Mouse (Mus musculus): ENCODE results near the gene Gpr183.

Gene Gpr183

DNA sequence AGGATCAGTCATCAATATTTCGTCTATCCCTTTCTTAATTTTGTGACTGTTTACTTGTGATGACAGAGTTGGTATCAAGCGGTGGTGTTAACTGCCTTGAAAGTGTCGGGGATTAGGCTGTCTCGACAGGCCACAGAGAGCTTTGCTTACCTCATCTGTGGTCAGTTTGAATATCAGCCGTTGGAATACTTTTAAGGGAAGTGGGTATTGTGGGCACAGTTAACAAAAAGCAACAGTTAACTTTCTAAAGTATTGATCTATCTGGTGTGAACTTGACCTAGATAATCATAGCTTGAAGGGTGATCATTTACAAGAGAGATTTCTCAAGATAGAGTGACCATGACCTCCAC, 30.4 kb downstream of the Gpr183 start:
- in situ Hi-C loops (cut with MboI, MseI), result loop anchor here (5.0 kb wide), 2 partner anchors 68 to 128 kb away; no protein-coding TSS in a partner anchor

- in situ Hi-C loops (cut with MboI, MseI), result loop anchor here (5.0 kb wide), 2 partner anchors 68 to 128 kb away; no protein-coding TSS in a partner anchor
Observed at GRCm38 (mm10) chr14:121933906-121934596, 30.9 kb downstream of the Gpr183 start.

DNA sequence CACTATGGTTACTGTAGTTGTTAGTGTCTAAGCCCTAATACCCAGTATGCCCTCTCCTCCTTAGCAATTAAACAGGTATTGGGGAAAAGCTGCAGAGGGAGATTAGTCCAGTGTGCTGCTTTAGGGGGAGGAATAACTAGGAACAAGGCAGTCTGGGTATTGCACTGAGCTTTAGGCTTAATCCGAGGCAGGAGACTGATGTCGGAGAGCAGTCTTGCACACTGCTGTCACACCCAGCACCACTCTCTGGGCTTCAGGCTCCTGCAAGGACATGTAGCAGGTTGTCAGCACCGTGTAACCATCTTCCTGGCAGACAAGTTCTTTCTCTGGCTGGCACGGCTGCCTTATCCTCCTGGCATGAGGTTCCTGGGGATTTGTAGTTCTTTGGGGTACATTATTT, 32.8 kb downstream of the Gpr183 start:
- in situ Hi-C loops (cut with MboI, MseI), result loop anchor here (5.0 kb wide), 2 partner anchors 70 to 130 kb away; no protein-coding TSS in a partner anchor

GRCm38 (mm10) chr14:121931594-121931993, 33.4 kb downstream of the Gpr183 start:
- in situ Hi-C loops (cut with MboI, MseI), result loop anchor here (5.0 kb wide), 2 partner anchors 71 to 131 kb away; no protein-coding TSS in a partner anchor

DNA sequence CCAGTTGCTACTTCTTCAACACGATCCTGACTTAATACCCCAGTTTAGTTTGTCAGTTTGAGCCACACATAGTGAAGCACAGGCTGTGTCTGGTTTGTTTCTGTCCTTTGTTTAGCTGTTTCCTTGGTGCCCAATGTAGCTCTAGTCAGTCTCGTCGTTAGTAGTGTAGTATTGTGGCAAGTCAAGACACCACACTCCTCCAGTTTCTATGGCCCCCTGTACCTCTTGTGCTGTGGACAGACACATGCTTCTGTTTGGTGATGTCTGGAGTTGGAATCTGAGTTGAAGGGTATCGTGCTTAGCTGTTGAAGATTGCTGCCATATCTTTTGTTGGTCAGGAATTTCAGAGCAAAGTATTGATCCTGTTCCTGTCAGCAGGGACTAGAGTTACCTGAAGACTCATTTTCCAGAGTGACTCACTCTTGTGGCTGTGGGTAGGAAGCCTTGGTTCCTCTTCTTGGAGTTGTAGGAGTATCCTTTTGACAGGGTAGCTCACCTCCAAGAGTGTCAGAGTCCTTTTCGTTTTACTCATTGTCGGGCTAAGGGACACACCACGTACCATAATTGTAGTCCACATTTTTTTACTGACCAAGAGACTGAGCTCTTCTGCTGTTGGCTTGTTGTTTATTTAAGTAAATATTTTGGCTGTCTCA, 34.1 kb downstream of the Gpr183 start:
- in situ Hi-C loops (cut with MboI, MseI), result loop anchor here (5.0 kb wide), 2 partner anchors 71 to 131 kb away; no protein-coding TSS in a partner anchor

DNA sequence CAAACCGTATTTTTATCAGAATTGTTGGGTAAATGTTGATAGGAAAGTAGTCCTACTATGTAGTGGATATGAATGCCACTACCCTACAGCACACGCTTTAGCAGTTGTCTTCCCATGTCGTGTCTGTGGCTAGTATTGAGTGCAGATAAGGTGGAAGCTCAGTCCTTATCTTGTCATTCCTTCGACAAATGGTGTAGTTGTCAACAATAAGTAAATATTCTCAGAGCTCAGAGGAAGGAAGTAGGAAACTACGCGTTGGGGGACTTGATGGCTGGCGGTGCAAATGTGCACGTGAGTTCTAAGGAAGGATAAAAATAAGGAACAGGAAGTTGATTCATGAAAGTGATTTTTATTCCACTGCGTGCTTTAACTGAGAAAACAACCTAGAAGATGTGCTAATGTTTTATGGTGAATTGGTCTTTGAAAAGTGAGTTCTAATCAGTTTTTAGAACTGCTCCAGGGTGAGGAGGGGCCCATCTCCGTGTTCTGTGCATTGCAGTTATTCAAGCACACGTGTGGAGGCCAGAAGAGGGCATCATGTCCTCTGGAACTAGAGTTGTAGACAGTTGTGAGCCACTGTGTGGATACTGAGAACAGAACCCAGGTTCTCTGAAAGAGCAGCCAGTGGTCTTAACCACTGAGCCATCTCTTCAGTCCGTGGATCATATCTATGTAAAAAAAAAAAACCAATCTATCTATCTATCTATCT, 35.6 kb downstream of the Gpr183 start:
- in situ Hi-C loops (cut with MboI, MseI), result no loop called here

- in situ Hi-C loops (cut with MboI, MseI), result no loop called here
Observed at GRCm38 (mm10) chr14:121928375-121929137, 36.4 kb downstream of the Gpr183 start.

DNA sequence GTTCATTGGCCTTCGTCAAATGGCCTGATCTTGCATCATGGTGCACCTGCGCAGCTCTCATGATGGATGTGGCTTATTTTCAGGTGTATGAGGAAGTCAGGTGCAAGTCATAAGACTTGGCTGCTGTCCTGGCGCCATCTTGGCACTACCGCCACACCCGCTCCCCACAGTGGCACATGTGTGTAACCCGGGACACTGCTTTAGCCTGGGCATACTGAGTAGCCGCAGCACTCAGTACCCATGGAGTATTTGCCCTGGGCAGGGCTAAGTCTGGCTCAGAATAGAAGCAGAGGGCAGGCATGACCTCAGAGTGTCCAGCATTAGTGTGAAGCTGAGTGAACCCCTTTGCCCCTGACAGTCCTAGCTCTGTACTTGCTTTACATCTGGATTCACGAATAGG, 37.5 kb downstream of the Gpr183 start:
- in situ Hi-C loops (cut with MboI, MseI), result no loop called here

DNA sequence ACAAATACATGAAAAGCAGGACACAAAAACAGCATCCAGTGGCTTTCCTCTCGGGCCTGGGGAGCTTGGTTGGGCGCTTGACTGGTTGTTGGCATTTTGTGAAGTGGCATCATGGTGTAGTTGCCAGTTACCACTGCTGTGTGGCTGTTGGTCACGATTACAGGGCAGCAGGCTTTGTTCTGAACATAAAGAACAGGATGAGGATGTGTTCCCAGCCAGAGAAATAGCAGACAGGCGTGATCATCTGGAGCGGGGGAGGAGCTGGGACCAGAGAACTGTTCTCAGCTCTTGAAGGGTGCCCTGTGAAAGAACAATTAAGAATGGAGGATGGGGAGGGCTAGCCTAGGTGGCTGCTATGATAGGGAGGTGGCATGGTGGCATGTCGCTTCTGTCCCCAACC, 38.1 kb downstream of the Gpr183 start:
- in situ Hi-C loops (cut with MboI, MseI), result no loop called here

DNA sequence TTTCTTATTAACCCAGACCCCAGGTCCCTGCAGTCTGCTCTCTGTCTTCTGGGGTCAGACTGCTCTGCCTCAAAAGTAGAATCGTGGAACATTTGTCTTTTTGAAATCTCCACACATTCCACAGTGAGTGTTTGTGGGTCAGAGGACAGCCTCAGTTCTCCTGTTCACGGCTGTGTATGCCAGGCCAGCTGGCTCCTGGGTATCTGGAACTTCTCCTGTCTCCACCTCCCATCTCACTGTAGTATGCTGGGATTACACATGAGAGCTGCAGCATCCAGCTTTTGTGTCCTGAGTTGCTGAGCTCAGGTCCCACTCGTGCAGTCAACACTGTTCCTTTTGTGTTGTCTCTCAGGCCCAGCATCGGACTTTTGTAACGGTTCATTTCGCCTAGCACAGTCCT, 40.1 kb downstream of the Gpr183 start:
- in situ Hi-C loops (cut with MboI, MseI), result no loop called here

GRCm38 (mm10) chr14:121922731-121923130, 42.3 kb downstream of the Gpr183 start:
- in situ Hi-C loops (cut with MboI, MseI), result no loop called here

DNA sequence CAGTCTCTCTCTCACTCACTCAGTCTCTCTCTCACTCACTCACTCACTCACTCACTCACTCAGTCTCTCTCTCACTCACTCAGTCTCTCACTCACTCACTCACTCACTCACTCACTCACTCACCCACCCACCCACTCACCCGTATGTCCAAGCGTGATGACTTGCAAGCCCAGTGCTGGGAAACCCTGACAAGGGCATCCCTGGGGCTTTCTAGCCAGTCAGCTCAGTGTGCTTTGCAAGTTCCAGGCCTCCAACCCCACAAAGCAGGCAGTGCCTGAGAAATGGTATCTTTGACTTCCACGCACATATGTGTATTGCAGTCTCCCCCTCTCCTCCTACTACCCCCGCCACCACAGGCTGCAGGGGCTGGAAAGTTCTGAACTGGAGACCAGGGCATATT, 43.0 kb downstream of the Gpr183 start:
- in situ Hi-C loops (cut with MboI, MseI), result no loop called here

GRCm38 (mm10) chr14:121920511-121921124, 44.4 kb downstream of the Gpr183 start:
- in situ Hi-C loops (cut with MboI, MseI), result no loop called here

DNA sequence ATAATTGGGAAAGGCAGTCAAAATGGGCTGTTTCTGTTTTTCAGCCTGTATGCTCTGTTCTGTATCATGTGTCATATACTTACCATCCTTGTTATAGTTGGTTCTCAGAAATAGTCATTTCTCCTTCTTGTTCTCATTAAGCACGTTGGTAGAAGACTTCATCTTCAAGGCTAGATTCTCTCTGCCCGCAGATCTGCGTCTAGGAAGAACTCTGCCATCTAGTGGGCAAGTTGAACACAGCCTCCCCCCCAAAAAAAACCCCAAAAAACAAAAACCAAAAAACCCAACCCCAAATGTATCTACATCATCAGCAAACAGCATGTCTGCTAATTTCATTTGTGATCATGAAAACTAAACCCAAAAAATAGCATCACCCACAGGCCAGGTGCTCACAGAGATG, 45.2 kb downstream of the Gpr183 start:
- in situ Hi-C loops (cut with MboI, MseI), result no loop called here

- in situ Hi-C loops (cut with MboI, MseI), result no loop called here
Observed at GRCm38 (mm10) chr14:121918266-121918665, 46.7 kb downstream of the Gpr183 start.

DNA sequence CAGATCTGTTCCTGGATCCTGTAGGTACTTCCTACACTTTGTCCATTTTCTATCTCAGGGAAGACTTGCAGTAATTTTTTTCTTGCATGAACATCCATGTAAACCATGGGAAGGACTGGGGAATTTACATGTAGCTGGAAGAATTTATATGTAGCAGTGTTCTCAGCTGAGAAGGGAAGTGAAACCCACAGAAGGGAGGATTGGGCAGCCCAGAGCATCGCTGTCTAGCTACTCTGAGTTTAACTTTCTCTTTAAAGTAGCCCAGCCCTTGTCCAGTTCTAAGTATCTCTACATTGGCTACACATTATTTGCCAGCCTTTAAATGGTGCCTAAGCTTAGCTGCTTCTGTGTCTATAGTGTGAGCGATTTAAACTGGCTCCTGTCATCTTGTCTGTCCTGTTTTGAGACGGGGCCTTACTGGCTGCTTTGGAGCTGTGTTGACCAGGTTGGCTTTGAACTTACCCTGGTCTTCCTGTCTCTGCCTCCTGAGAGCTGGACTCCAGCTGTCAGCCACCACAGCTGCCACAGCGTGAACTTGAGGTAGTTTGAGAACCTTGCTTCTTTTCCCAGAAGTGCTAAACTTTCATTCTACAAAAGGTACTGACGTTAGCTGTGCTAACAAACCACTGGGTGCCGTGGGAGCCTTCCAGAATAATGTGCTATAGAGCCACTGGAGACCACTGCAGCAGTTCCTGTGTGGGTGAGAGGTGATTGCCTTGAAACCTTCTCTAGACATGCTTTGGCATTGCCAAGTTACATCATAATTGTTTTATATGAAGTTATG, 48.5 kb downstream of the Gpr183 start:
- in situ Hi-C loops (cut with MboI, MseI), result no loop called here

- in situ Hi-C loops (cut with MboI, MseI), result no loop called here
Observed at GRCm38 (mm10) chr14:121915621-121916020, 49.4 kb downstream of the Gpr183 start, which contains the start of gene Gpr18. Gpr18 (minus strand) TSS chr14:121915781.

DNA sequence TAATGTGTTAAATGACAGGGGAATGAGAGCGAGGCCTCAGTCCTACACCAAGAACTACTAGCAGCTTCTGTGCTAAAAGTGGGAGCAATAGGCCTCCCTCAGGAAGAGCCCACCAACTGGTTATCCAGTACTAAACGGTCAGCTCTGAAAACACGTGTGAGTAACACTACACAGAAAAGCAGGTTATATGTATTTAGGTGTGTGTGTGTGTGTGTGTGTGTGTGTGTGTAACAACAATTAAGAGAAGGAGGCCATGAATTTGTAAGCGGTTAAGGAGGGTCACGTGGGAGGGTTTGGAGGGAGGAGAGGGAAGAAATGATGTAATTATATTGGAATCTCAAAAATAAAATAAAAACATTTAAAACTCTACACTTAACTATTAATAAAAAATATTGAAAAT, 49.9 kb downstream of the Gpr183 start:
- in situ Hi-C loops (cut with MboI, MseI), result no loop called here

DNA sequence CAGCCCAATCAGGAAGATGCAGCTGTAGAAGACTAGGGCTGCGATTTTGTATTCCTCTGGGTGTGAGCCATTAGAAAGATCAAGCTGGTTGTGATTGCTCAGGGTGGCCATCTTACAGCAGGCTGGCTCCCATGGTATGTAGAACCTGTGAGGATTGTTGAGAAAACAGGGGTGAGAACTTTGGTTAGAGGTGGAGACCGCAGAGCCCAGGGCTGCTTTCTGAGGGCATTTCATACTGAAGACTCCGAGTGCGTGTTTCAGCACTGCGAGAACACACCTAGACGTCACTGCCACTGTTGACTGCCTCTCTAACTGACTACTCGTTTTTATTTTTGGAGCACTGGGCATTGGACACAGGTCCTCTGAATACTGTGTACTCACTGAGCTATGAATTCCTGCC, 52.5 kb downstream of the Gpr183 start:
- in situ Hi-C loops (cut with MboI, MseI), result no loop called here

- in situ Hi-C loops (cut with MboI, MseI), result loop anchor here (5.0 kb wide), 1 partner anchor 43 kb away; no protein-coding TSS in a partner anchor
Observed at GRCm38 (mm10) chr14:121909868-121910267, 55.1 kb downstream of the Gpr183 start.
